In the genomic region with DNA sequence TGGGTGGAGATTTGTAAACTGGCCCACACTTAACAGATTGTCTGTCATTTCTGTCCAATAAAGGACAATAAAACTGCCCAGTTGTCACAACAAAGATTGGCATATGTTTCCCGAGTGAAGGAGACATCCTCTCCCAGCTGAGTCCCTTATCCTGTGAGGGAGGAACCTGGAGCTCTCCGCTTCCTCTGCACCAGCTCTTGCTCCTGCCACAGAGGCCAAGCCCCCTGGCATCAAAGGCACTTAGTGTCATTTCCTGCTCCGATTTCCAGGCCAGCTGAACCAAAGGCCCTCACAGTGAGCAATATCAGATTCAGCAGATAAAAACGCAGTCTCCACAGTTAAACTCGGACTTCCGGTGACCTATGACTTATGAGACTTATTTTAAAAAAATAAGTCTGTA, we compare ENCODE assay signal across 25 mouse cellular contexts.
DNase-seq lines count a peak whose midpoint lies in the region; TF ChIP-seq lines count a peak whose summit lies in the region.
"Had no signal": no experiment of that assay in that cellular context is flagged by ENCODE, and none has a peak within 500 bp of the region (broad histone marks: within the 10 kb centered on the region; RNA-seq: fewer than 3 reads in every experiment).

No protein-coding gene starts in this region.

- TF ChIP-seq POLR2A in kidney, adult 2 months (IDR thresholded peaks at IDR 0.05; ENCODE audit: low read depth, low read length) = no peak
- TF ChIP-seq POLR2A in lung, adult 2 months (IDR thresholded peaks at IDR 0.05; ENCODE audit: borderline replicate concordance, extremely low read depth, low read depth, low read length) = no peak

- TF ChIP-seq CTCF in kidney, adult 2 months (conservative IDR thresholded peaks at IDR 0.05; ENCODE audit: insufficient read depth, insufficient read length, low read depth, low read length) = no peak
- TF ChIP-seq CTCF in lung, adult 2 months (IDR thresholded peaks at IDR 0.05; ENCODE audit: insufficient read depth, low read length) = no peak

- peak; percentile 22 for DNase-seq in adrenal gland, adult 2 months
- no peak for DNase-seq in adrenal gland, adult 8-10 months
- peak; percentile 46 for DNase-seq in kidney, adult 2 months
- no peak for DNase-seq in kidney, postnatal 4 days
- DNase-seq in lung, postnatal 10 days = peak; percentile 57
- DNase-seq in lung, adult 2 months = no peak
- peak; percentile 15 for DNase-seq in mesoderm, embryonic 11.5 days (ENCODE audit: low read depth, low spot score)
- DNase-seq in Muller cell, postnatal 12 days (ENCODE audit: inconsistent ontology term) = no peak
- DNase-seq: cerebellum, adult 18-20 months; cerebellum, postnatal 36 days; gastrocnemius, adult 2 months; heart, postnatal 10 days; kidney, postnatal 14 days; layer of hippocampus, postnatal 36 days; liver, postnatal 0 days; midbrain, embryonic 14.5 days; right cerebral cortex, postnatal 25 days; spleen, adult 18-20 months had no signal

- no peak overlapping the region for H3K4me3 ChIP-seq in kidney, adult 2 months (ENCODE audit: insufficient read depth, low read depth, low read length)
- H3K4me3 ChIP-seq in lung, adult 2 months (replicated peaks; ENCODE audit: extremely low read depth, low read depth, low read length) = no peak overlapping the region
- H3K4me3 ChIP-seq: embryonic facial prominence, embryonic 13.5 days; erythroblast, embryonic 14.5 days; gastrocnemius, adult 2 months; heart, embryonic 12.5 days; hindbrain, embryonic 10.5 days; limb, embryonic 12.5 days; megakaryocyte, embryonic 14.5 days had no signal

- H3K27ac ChIP-seq in kidney, adult 2 months (ENCODE audit: insufficient read depth, low read depth, low read length) = no peak overlapping the region
- H3K27ac ChIP-seq: gastrocnemius, adult 2 months; hindbrain, postnatal 0 days had no signal

- H3K36me3 ChIP-seq in kidney, adult 2 months (ENCODE audit: control insufficient read depth, insufficient read depth, low read length) = no peaks in the 10 kb centered on the region
- H3K36me3 ChIP-seq: embryonic facial prominence, embryonic 13.5 days; heart, embryonic 12.5 days; hindbrain, embryonic 10.5 days; limb, embryonic 12.5 days had no signal

- WGBS in kidney, adult 2 months = 38% methylated on average over 6 of the region's 6 CpGs
- 32% methylated on average over 6 of the region's 6 CpGs for WGBS in lung, adult 2 months

- H3K27me3 ChIP-seq in kidney, adult 2 months (replicated peaks; ENCODE audit: control insufficient read depth, insufficient read depth, low read length) = no peaks in the 10 kb centered on the region
- H3K27me3 ChIP-seq: embryonic facial prominence, embryonic 13.5 days; heart, embryonic 12.5 days; limb, embryonic 12.5 days had no signal

- H3K4me1 ChIP-seq in kidney, adult 2 months (ENCODE audit: control insufficient read depth, insufficient read depth, low read length) = peaks cover 3% of the 10 kb centered on the region; the same call in 1 of the 2 replicates
- H3K4me1 ChIP-seq in lung, adult 2 months (ENCODE audit: control insufficient read depth, insufficient read depth, low read length) = peaks cover 4% of the 10 kb centered on the region

Comparison
In these comparisons a context has a peak if more than half of its experiments do, and no peak if none do; other contexts are left out.
1. DNase-seq: peak in adrenal gland, adult 2 months (single experiment), kidney, adult 2 months (single experiment), lung, postnatal 10 days (single experiment) and mesoderm, embryonic 11.5 days (single experiment); none in adrenal gland, adult 8-10 months (single experiment), kidney, postnatal 4 days (0 of 2), lung, adult 2 months (single experiment) and Muller cell, postnatal 12 days (single experiment).